Mouse (Mus musculus) left cerebral cortex, adult 8-10 months (tissue): ENCODE data around the gene Snapc1. TPM values are rescaled to one million over a fixed set of nuclear protein-coding genes. Genes with fewer than 3 reads are reported as not detected.

Experiments used
- DNase-seq, 2 experiments: peaks; one replicate each; pipeline ENCODE4 v3.0.0; 2022; ENCODE audit warnings: low spot score in 2 of 2
- total RNA-seq, 4 experiments: library from RNA; stranded (reverse); gene quantifications; 2 replicates each; pipeline ENCODE4 v1.2.4; 2022

Snapc1 gene
- total RNA-seq = 10 to 100 TPM; 37.6 to 46.6 (median 41.7) TPM

GRCm38 (mm10) chr12:73964291-73965281, at the start of gene Snapc1:
TSS of gene Snapc1 (plus strand) at chr12:73964481.
- peak; percentile 95 to 97 for DNase-seq

- DNase-seq = no peak
Observed at GRCm38 (mm10) chr12:73918479-73918878, 45.8 kb upstream of the Snapc1 start.

- no peak for DNase-seq
Observed at GRCm38 (mm10) chr12:73930266-73930665, 34.0 kb upstream of the Snapc1 start.

- no peak for DNase-seq
Observed at GRCm38 (mm10) chr12:73931274-73931673, 33.0 kb upstream of the Snapc1 start.

- DNase-seq = no peak
Observed at GRCm38 (mm10) chr12:73934528-73934927, 29.8 kb upstream of the Snapc1 start.

GRCm38 (mm10) chr12:73937353-73937752, 26.9 kb upstream of the Snapc1 start, which contains the start of gene Gm49321:
TSS of gene Gm49321 (plus strand) at chr12:73937653.
- DNase-seq = no peak

GRCm38 (mm10) chr12:73939542-73939941, 24.7 kb upstream of the Snapc1 start:
- no peak for DNase-seq

GRCm38 (mm10) chr12:73948415-73948814, 15.9 kb upstream of the Snapc1 start:
- no peak for DNase-seq

GRCm38 (mm10) chr12:73949318-73950058, 14.8 kb upstream of the Snapc1 start:
- DNase-seq = peak; percentile 23 to 48

- no peak for DNase-seq
Observed at GRCm38 (mm10) chr12:73952879-73953278, 11.4 kb upstream of the Snapc1 start.

GRCm38 (mm10) chr12:73953420-73954186, 10.7 kb upstream of the Snapc1 start:
- no peak for DNase-seq

- DNase-seq = no peak
Observed at GRCm38 (mm10) chr12:73954785-73955184, 9.5 kb upstream of the Snapc1 start.

- no peak for DNase-seq
Observed at GRCm38 (mm10) chr12:73957676-73958075, 6.6 kb upstream of the Snapc1 start.

- no peak for DNase-seq
Observed at GRCm38 (mm10) chr12:73958830-73959229, 5.5 kb upstream of the Snapc1 start.

- DNase-seq = no peak
Observed at GRCm38 (mm10) chr12:73969142-73969541, 4.9 kb downstream of the Snapc1 start.

GRCm38 (mm10) chr12:73974584-73974983, 10.3 kb downstream of the Snapc1 start:
- no peak for DNase-seq

GRCm38 (mm10) chr12:73978144-73978543, 13.9 kb downstream of the Snapc1 start:
- no peak for DNase-seq

GRCm38 (mm10) chr12:73979667-73980066, 15.4 kb downstream of the Snapc1 start:
- DNase-seq = no peak

GRCm38 (mm10) chr12:73982533-73982932, 18.3 kb downstream of the Snapc1 start:
- DNase-seq = peak in 1 of 2 experiments; percentile 74

- no peak for DNase-seq
Observed at GRCm38 (mm10) chr12:73986299-73986698, 22.0 kb downstream of the Snapc1 start.

GRCm38 (mm10) chr12:73988393-73989008, 24.2 kb downstream of the Snapc1 start:
- DNase-seq = no peak
